Mouse (Mus musculus): Measurements from ENCODE around the gene Zfp185.

- TF ChIP-seq CTCF (IDR thresholded peaks at IDR 0.05; ENCODE audit: low read depth, low read length) (no peak), TAL1 (conservative IDR thresholded peaks at IDR 0.05; ENCODE audit: low read depth, low read length) (no peak), GATA1 (IDR thresholded peaks at IDR 0.05; ENCODE audit: borderline replicate concordance, low read length) (no peak)
Observed at GRCm38 (mm10) chrX:72986841-72987519, at the start of gene Zfp185.
